Comparison of ENCODE assay signal across 10 mouse cellular contexts in genomic region chr2:5116856-5117532, GRCm38 (mm10). TPM values are rescaled to one million over a fixed set of nuclear protein-coding genes. Genes with fewer than 3 reads are reported as not detected.
A peak's percentile ranks its signal among the peaks of the same experiment; 100 is the strongest.
DNase-seq lines count a peak whose midpoint lies in the region; ATAC-seq and TF ChIP-seq lines count a peak whose summit lies in the region.
"Had no signal": no experiment of that assay in that cellular context is flagged by ENCODE, and none has a peak within 500 bp of the region (broad histone marks: within the 10 kb centered on the region; RNA-seq: fewer than 3 reads in every experiment).

No protein-coding gene starts in this region.

- no peaks in the 10 kb centered on the region for H3K36me3 ChIP-seq in heart, embryonic 13.5 days
- no peaks in the 10 kb centered on the region for H3K36me3 ChIP-seq in forebrain, postnatal 0 days (ENCODE audit: insufficient read depth)
- no peaks in the 10 kb centered on the region for H3K36me3 ChIP-seq in midbrain, embryonic 15.5 days (replicated peaks)
- H3K36me3 ChIP-seq in kidney, embryonic 15.5 days = no peaks in the 10 kb centered on the region

- no peak for TF ChIP-seq CTCF in forebrain, postnatal 0 days (IDR thresholded peaks at IDR 0.05; ENCODE audit: low read depth)

- H3K9me3 ChIP-seq in heart, embryonic 13.5 days = no peaks in the 10 kb centered on the region
- no peaks in the 10 kb centered on the region for H3K9me3 ChIP-seq in forebrain, postnatal 0 days (ENCODE audit: low read length)
- H3K9me3 ChIP-seq in midbrain, embryonic 15.5 days = no peaks in the 10 kb centered on the region
- no peaks in the 10 kb centered on the region for H3K9me3 ChIP-seq in kidney, embryonic 15.5 days (replicated peaks)

- no peaks in the 10 kb centered on the region for H3K27me3 ChIP-seq in heart, embryonic 13.5 days (replicated peaks)
- H3K27me3 ChIP-seq in forebrain, postnatal 0 days (ENCODE audit: insufficient read depth, low read length) = no peaks in the 10 kb centered on the region
- H3K27me3 ChIP-seq in midbrain, embryonic 15.5 days (replicated peaks) = no peaks in the 10 kb centered on the region
- H3K27me3 ChIP-seq in kidney, embryonic 15.5 days = no peaks in the 10 kb centered on the region

- no peak overlapping the region for H3K4me3 ChIP-seq in heart, embryonic 13.5 days
- no peak overlapping the region for H3K4me3 ChIP-seq in forebrain, postnatal 0 days (ENCODE audit: low read depth, low read length)
- no peak overlapping the region for H3K4me3 ChIP-seq in midbrain, embryonic 15.5 days
- H3K4me3 ChIP-seq in kidney, embryonic 15.5 days (replicated peaks) = no peak overlapping the region

- H3K4me1 ChIP-seq in heart, embryonic 13.5 days = peaks cover 25% of the 10 kb centered on the region
- peaks cover 15% of the 10 kb centered on the region for H3K4me1 ChIP-seq in forebrain, postnatal 0 days (ENCODE audit: insufficient read depth)
- peaks cover 20% of the 10 kb centered on the region for H3K4me1 ChIP-seq in midbrain, embryonic 15.5 days
- peaks cover 7% of the 10 kb centered on the region for H3K4me1 ChIP-seq in kidney, embryonic 15.5 days

- H3K9ac ChIP-seq in heart, embryonic 13.5 days = no peak overlapping the region
- no peak overlapping the region for H3K9ac ChIP-seq in forebrain, postnatal 0 days
- H3K9ac ChIP-seq in midbrain, embryonic 15.5 days = no peak overlapping the region
- no peak overlapping the region for H3K9ac ChIP-seq in kidney, embryonic 15.5 days

- intact Hi-C loops in heart, postnatal 10 days (cut with DNase I) = no loop called here

- DNase-seq in heart, postnatal 10 days = no peak
- DNase-seq in embryo, embryonic 9.5 days (ENCODE audit: extremely low spot score) = peak; percentile 45
- DNase-seq in forebrain, postnatal 0 days = no peak
- no peak for DNase-seq in lung, adult 18-20 months
- DNase-seq in urinary bladder, postnatal 36 days (ENCODE audit: low spot score in 2 of 2) = no peak

- WGBS in heart, embryonic 13.5 days = 18% methylated on average over 5 of the region's 5 CpGs
- WGBS in forebrain, postnatal 0 days = 12% methylated on average over 5 of the region's 5 CpGs
- WGBS in midbrain, embryonic 15.5 days = 9% methylated on average over 5 of the region's 5 CpGs
- 29% methylated on average over 5 of the region's 5 CpGs for WGBS in kidney, embryonic 15.5 days

- 0 out of 2 replicates have a peak overlapping the region, but pooled peaks have one; percentile 21 for H3K27ac ChIP-seq in heart, embryonic 13.5 days (replicated peaks)
- H3K27ac ChIP-seq in forebrain, postnatal 0 days (ENCODE audit: low read depth, low read length) = peak overlapping the region; percentile 9; the same call in 1 of the 2 replicates
- peak overlapping the region; percentile 46 for H3K27ac ChIP-seq in midbrain, embryonic 15.5 days
- no peak overlapping the region for H3K27ac ChIP-seq in kidney, embryonic 15.5 days

- H3K4me2 ChIP-seq in heart, embryonic 13.5 days = no peak overlapping the region
- H3K4me2 ChIP-seq in forebrain, postnatal 0 days (ENCODE audit: low read depth) = no peak overlapping the region
- no peak overlapping the region; the same call in 1 of the 2 replicates for H3K4me2 ChIP-seq in midbrain, embryonic 15.5 days
- H3K4me2 ChIP-seq in kidney, embryonic 15.5 days = no peak overlapping the region

- ATAC-seq in heart, embryonic 13.5 days (ENCODE audit: extremely low read depth, insufficient number of reproducible peaks, low FRiP score, low TSS enrichment) = no peak
- peak; percentile 85 for ATAC-seq in forebrain, postnatal 0 days
- ATAC-seq in midbrain, embryonic 15.5 days (replicated peaks) = peak; percentile 76
- ATAC-seq in kidney, embryonic 15.5 days (replicated peaks; ENCODE audit: low FRiP score) = no peak
- ATAC-seq: intestine, embryonic 16.5 days had no signal

RNA-seq across cellular contexts. Expression of gene Ccdc3, which starts 20.6 kb away (rescaled TPM):
- 10.6 and 12.7 TPM in 2 replicates for polyA plus RNA-seq in heart, embryonic 13.5 days (2015; fragmentation: Nextera tagmentation; extraction: Ambion mirVana)
- total RNA-seq in heart, postnatal 10 days (2021) = 1 to 10 TPM; 8.2 to 8.6 TPM
- 9.2 and 9.9 TPM in 2 replicates for total RNA-seq in forebrain, postnatal 0 days (2014; rRNA removed)
- polyA plus RNA-seq in forebrain, postnatal 0 days (2015; fragmentation: Nextera tagmentation; extraction: Ambion mirVana) = 2.9 and 4.7 TPM in 2 replicates
- polyA plus RNA-seq in midbrain, embryonic 15.5 days (2015; fragmentation: Nextera tagmentation; extraction: Ambion mirVana) = 7.3 and 8.3 TPM in 2 replicates
- polyA plus RNA-seq in kidney, embryonic 15.5 days (2015; fragmentation: Nextera tagmentation; extraction: Ambion mirVana) = 12.6 and 15.8 TPM in 2 replicates
- total RNA-seq: megakaryocyte, adult 5-6 weeks had no signal

RNA-seq across cellular contexts. Expression of gene Optn, which starts 53.1 kb away (rescaled TPM):
- 13.0 TPM in 2 replicates for polyA plus RNA-seq in heart, embryonic 13.5 days (2015; fragmentation: Nextera tagmentation; extraction: Ambion mirVana)
- total RNA-seq in heart, postnatal 10 days (2021) = 10 to 100 TPM; 42.1 to 42.2 TPM
- total RNA-seq in forebrain, postnatal 0 days (2014; rRNA removed) = 24.1 and 25.1 TPM in 2 replicates
- polyA plus RNA-seq in forebrain, postnatal 0 days (2015; fragmentation: Nextera tagmentation; extraction: Ambion mirVana) = 12.5 and 16.7 TPM in 2 replicates
- 15.7 and 18.9 TPM in 2 replicates for polyA plus RNA-seq in midbrain, embryonic 15.5 days (2015; fragmentation: Nextera tagmentation; extraction: Ambion mirVana)
- 10.9 and 12.5 TPM in 2 replicates for polyA plus RNA-seq in kidney, embryonic 15.5 days (2015; fragmentation: Nextera tagmentation; extraction: Ambion mirVana)

Comparison
In these comparisons a context has a peak if more than half of its experiments do, and no peak if none do; other contexts are left out.
1. ATAC-seq: peak in forebrain, postnatal 0 days (single experiment) and midbrain, embryonic 15.5 days (single experiment); none in heart, embryonic 13.5 days (single experiment) and kidney, embryonic 15.5 days (single experiment).